Mouse (Mus musculus) mouse embryonic stem cell (cell line): ENCODE results near the gene Tom1.

ENCODE experiments used
- in situ Hi-C, 2 experiments: fragments of 300-500 bp; cut with MboI; formaldehyde crosslinking; loops; 1 replicate in 1 of 2; 3 replicates in 1 of 2; pipeline ENCODE4 v1.14.3; 2019 to 2020; ENCODE audit warnings: low sequenced_read_pairs in 2 of 2, low pct_unique_long_range_greater_than_20kb in 1 of 2, mixed read lengths in 1 of 2; ENCODE audit not compliant: unreplicated experiment in 1 of 2

The Tom1 gene

GRCm38 (mm10) chr8:75035640-75036039 is 2.1 kb downstream of the Tom1 start:
- in situ Hi-C loops = no loop called here

- in situ Hi-C loops = no loop called here
Measured at GRCm38 (mm10) chr8:75038497-75038896, 5.0 kb downstream of the Tom1 start.

GRCm38 (mm10) chr8:75039754-75040153 is 6.2 kb downstream of the Tom1 start:
- in situ Hi-C loops = no loop called here

- in situ Hi-C loops = no loop called here
Measured at GRCm38 (mm10) chr8:75042171-75042570, 8.7 kb downstream of the Tom1 start.

GRCm38 (mm10) chr8:75042974-75043373 is 9.5 kb downstream of the Tom1 start:
- in situ Hi-C loops = no loop called here

- in situ Hi-C loops = no loop called here
Measured at GRCm38 (mm10) chr8:75046303-75046702, 12.8 kb downstream of the Tom1 start.

GRCm38 (mm10) chr8:75047784-75048183 is 14.3 kb downstream of the Tom1 start:
- in situ Hi-C loops = no loop called here

GRCm38 (mm10) chr8:75053342-75053741 is 19.8 kb downstream of the Tom1 start:
- in situ Hi-C loops = no loop called here

GRCm38 (mm10) chr8:75055673-75056072 is 22.2 kb downstream of the Tom1 start:
- in situ Hi-C loops = no loop called here

GRCm38 (mm10) chr8:75060022-75060421 is 26.5 kb downstream of the Tom1 start:
- in situ Hi-C loops = no loop called here

- in situ Hi-C loops = no loop called here
Measured at GRCm38 (mm10) chr8:75060815-75061214, 27.3 kb downstream of the Tom1 start.

- in situ Hi-C loops = no loop called here
Measured at GRCm38 (mm10) chr8:75063290-75063689, 29.8 kb downstream of the Tom1 start.

- in situ Hi-C loops = no loop called here
Measured at GRCm38 (mm10) chr8:75064790-75065189, 31.3 kb downstream of the Tom1 start.

- in situ Hi-C loops = no loop called here
Measured at GRCm38 (mm10) chr8:75067287-75067686, 33.8 kb downstream of the Tom1 start.

- in situ Hi-C loops = loop anchor here (10.0 kb wide), 2 partner anchors 145 to 155 kb away; partner anchors contain the start of gene Rasd2 (in 1 of the 2)
Measured at GRCm38 (mm10) chr8:75070297-75070696, 36.8 kb downstream of the Tom1 start.

- in situ Hi-C loops = loop anchor here (10.0 kb wide), 2 partner anchors 143 to 153 kb away; partner anchors contain the start of gene Rasd2 (in 1 of the 2)
Measured at GRCm38 (mm10) chr8:75071627-75072346, 38.3 kb downstream of the Tom1 start.

GRCm38 (mm10) chr8:75074876-75075275 is 41.4 kb downstream of the Tom1 start:
- in situ Hi-C loops = loop anchor here (10.0 kb wide), 2 partner anchors 140 to 150 kb away; partner anchors contain the start of gene Rasd2 (in 1 of the 2)

GRCm38 (mm10) chr8:75078215-75078614 is 44.7 kb downstream of the Tom1 start:
- in situ Hi-C loops = loop anchor here (10.0 kb wide), 2 partner anchors 137 to 147 kb away; partner anchors contain the start of gene Rasd2 (in 1 of the 2)

GRCm38 (mm10) chr8:75078851-75079250 is 45.3 kb downstream of the Tom1 start:
- in situ Hi-C loops = loop anchor here (10.0 kb wide), 2 partner anchors 136 to 146 kb away; partner anchors contain the start of gene Rasd2 (in 1 of the 2)
